Mouse (Mus musculus) ES-Bruce4 (cell line): Measurements from ENCODE around the gene Pdilt. TPM values are rescaled to one million over a fixed set of nuclear protein-coding genes. Genes with fewer than 3 reads are reported as not detected.

Experiments used
- H3K27ac ChIP-seq: 2 replicates; pipeline ENCODE4 v1.5.1; 2012; ENCODE audit warnings: low read length, inconsistent platforms; ENCODE audit not compliant: insufficient read depth
- H3K27me3 ChIP-seq: 2 replicates; pipeline ENCODE4 v1.6.1; 2012; ENCODE audit warnings: mild to moderate bottlenecking, low read length, inconsistent platforms; ENCODE audit not compliant: control insufficient read depth, poor library complexity, insufficient read depth, severe bottlenecking
- H3K36me3 ChIP-seq: 2 replicates; pipeline ENCODE4 v1.6.1; 2012; ENCODE audit warnings: inconsistent platforms, mild to moderate bottlenecking, low read length, moderate library complexity; ENCODE audit not compliant: control insufficient read depth, poor library complexity, insufficient read depth, severe bottlenecking
- H3K4me1 ChIP-seq: one replicate; pipeline ENCODE4 v1.8.1; 2011; ENCODE audit warnings: low read length; ENCODE audit not compliant: control insufficient read depth, insufficient read depth
- H3K4me3 ChIP-seq: 2 replicates; pipeline ENCODE4 v1.5.1; 2011; ENCODE audit warnings: low read depth, mild to moderate bottlenecking, low read length
- H3K9ac ChIP-seq: 2 replicates; pipeline ENCODE4 v1.6.1; 2012; ENCODE audit warnings: low read depth, mild to moderate bottlenecking, inconsistent platforms; ENCODE audit not compliant: poor library complexity, severe bottlenecking
- H3K9me3 ChIP-seq: replicated peaks from 2 replicates; pipeline ENCODE4 v1.6.1; 2012; ENCODE audit warnings: mild to moderate bottlenecking, low read length, inconsistent platforms; ENCODE audit not compliant: control insufficient read depth, poor library complexity, insufficient read depth, severe bottlenecking
- CTCF ChIP-seq: IDR thresholded peaks from one replicate; pipeline ENCODE4 v1.8.1; 2011; ENCODE audit warnings: low read depth, low read length
- EP300 ChIP-seq: IDR thresholded peaks from 2 replicates; pipeline ENCODE4 v1.6.1; 2011; ENCODE audit warnings: low read depth, low read length; ENCODE audit not compliant: insufficient read depth
- POLR2A ChIP-seq: IDR thresholded peaks from one replicate; pipeline ENCODE4 v1.8.1; 2011; ENCODE audit warnings: low read length; ENCODE audit not compliant: insufficient read depth
- polyA plus RNA-seq: library from polyadenylated mRNA; stranded (reverse); fragments of >200 nt; gene quantifications from 2 replicates; pipeline ENCODE4 v1.2.4, GENCODE M21; 2011; ENCODE audit warnings: low read depth; ENCODE audit not compliant: missing spikeins, insufficient read depth, insufficient read length

The Pdilt gene
- polyA plus RNA-seq, 1 experiment: not detected

DNA sequence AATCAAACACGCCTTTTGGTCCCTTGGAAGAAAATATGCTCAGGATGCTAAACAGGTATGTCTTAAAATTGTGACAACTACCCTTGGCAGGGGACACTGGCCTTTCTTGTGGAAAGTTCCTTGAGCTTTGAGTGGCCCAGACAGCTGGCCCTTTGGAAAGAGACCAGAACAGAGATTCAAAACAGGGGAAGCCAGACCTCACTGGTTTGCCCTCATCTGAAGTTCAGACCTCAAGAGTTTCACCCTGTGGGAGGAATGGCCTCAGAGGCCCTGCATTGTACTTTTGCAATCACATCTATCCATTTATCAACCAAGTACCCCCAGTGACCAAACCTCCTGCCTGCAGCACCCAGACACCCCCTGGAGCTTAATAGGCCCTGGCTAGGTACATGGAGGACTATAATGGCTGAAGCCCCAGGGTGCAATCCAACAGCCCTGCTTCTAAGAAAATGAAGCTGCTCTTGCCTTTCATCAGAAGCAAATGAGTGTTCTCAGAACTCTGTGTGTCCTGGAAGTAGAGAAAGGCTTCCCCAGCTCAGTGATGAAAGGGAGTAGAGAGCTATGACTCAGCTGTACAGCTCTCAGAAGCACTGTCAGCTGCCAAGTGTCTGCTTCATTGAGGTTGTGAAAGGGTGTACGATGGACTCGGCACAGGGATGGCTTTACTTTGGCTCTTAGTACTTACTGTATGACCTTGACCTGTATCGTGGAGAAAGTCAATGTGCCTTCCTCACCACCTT lies 33.1 kb downstream of the Pdilt start:
- no peak overlapping the region for H3K27ac ChIP-seq
- H3K36me3 ChIP-seq: no peaks in the 10 kb centered on the region
- H3K9ac ChIP-seq: no peak overlapping the region
- no peaks in the 10 kb centered on the region for H3K27me3 ChIP-seq
- H3K9me3 ChIP-seq: no peaks in the 10 kb centered on the region
- no peaks in the 10 kb centered on the region for H3K4me1 ChIP-seq
- H3K4me3 ChIP-seq: no peak overlapping the region
- TF ChIP-seq EP300 (no peak), POLR2A (no peak), CTCF (no peak)

- no peak overlapping the region for H3K9ac ChIP-seq
- no peak overlapping the region for H3K4me3 ChIP-seq
- H3K4me1 ChIP-seq: no peaks in the 10 kb centered on the region
These were observed 36.6 kb downstream of the Pdilt start for GRCm38 (mm10) chr7:119486683-119487082.

GRCm38 (mm10) chr7:119484154-119484553 lies 39.1 kb downstream of the Pdilt start:
- Histone ChIP-seq H3K9me3 (no peaks in the 10 kb centered on the region), H3K27me3 (no peaks in the 10 kb centered on the region), H3K4me1 (no peaks in the 10 kb centered on the region), H3K27ac (no peak overlapping the region), H3K4me3 (no peak overlapping the region), H3K9ac (no peak overlapping the region), H3K36me3 (no peaks in the 10 kb centered on the region)
- TF ChIP-seq EP300 (no peak), CTCF (no peak), POLR2A (no peak)

More at GRCm38 (mm10) chr7:119486683-119487082, 36.6 kb downstream of the Pdilt start:
- TF ChIP-seq CTCF (no peak), POLR2A (no peak), EP300 (no peak)
- Histone ChIP-seq H3K27ac (no peak overlapping the region), H3K9me3 (no peaks in the 10 kb centered on the region), H3K27me3 (no peaks in the 10 kb centered on the region), H3K36me3 (no peaks in the 10 kb centered on the region)

DNA sequence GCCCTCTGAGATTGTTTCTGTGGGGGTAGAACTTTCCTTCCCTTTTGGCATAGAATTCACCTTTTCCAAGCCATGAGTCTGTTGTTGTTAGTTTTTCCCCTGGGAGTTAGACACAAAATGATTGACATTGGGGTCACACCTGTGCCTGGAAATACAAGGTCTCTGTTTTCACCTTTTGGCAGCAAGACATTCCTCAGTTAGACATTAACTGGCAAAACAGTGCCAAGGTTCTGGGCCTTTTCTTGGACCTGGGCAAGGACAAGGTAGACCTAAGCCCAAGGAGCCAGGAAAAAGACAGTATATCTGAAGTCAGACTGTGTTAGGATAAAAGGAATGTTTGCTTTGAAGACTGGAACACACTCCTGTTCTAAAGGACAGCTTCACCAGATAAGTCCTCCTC lies 44.0 kb downstream of the Pdilt start, which contains the start of gene Umod:
Umod (minus strand) TSS at position 27 of the 400 bp plus-strand sequence.
- TF ChIP-seq EP300: no peak
- no peak for TF ChIP-seq CTCF
- no peak for TF ChIP-seq POLR2A
- Histone ChIP-seq H3K27me3 (no peaks in the 10 kb centered on the region), H3K36me3 (no peaks in the 10 kb centered on the region), H3K9ac (no peak within 1 kb of the TSS), H3K4me3 (no peak within 1 kb of the TSS), H3K9me3 (no peaks in the 10 kb centered on the region), H3K27ac (no peak within 1 kb of the TSS), H3K4me1 (no peaks in the 10 kb centered on the region)

- Histone ChIP-seq H3K9me3 (no peaks in the 10 kb centered on the region), H3K27ac (no peak overlapping the region), H3K9ac (no peak overlapping the region), H3K4me3 (peak overlapping the region; percentile 17), H3K27me3 (no peaks in the 10 kb centered on the region), H3K4me1 (no peaks in the 10 kb centered on the region), H3K36me3 (no peaks in the 10 kb centered on the region)
- TF ChIP-seq POLR2A (no peak), EP300 (no peak), CTCF (peak; percentile 46)
These were observed 46.5 kb downstream of the Pdilt start for GRCm38 (mm10) chr7:119476500-119477389.

DNA sequence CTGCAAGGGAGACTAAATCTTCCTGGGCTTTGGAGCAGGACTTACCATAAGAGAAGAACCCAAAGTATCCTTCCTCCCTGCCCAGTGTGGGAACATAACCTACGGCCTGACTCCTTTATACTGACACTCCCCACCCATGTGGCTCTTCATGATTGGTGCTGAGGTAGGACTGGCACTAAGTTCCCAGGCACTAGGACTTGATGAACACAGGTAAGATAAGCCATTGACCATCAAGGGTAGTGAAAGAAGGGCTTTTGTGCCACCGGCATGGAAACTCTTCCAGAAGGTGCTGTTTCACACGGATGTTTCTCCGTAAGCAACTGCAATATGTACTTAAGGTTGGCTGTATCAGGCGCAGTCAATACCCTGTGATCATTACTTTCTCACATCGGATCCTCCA lies 64.1 kb downstream of the Pdilt start, which contains the start of gene Gp2:
Gp2 (minus strand) TSS at position 101 of the 400 bp plus-strand sequence.
- Histone ChIP-seq H3K27ac (no peak within 1 kb of the TSS), H3K9ac (no peak within 1 kb of the TSS), H3K4me3 (no peak within 1 kb of the TSS), H3K27me3 (no peaks in the 10 kb centered on the region), H3K36me3 (no peaks in the 10 kb centered on the region), H3K4me1 (no peaks in the 10 kb centered on the region), H3K9me3 (no peaks in the 10 kb centered on the region)
- TF ChIP-seq CTCF (no peak), EP300 (no peak), POLR2A (no peak)
